Mouse (Mus musculus) hindbrain, embryonic 12.5 days (tissue): Measurements from ENCODE around the gene Cdk2ap2. TPM values are rescaled to one million over a fixed set of nuclear protein-coding genes. Genes with fewer than 3 reads are reported as not detected.
A peak's percentile ranks its signal among the peaks of the same experiment; 100 is the strongest.

Source experiments
- ATAC-seq: fragments of 200-750 bp; cut with Nextera tagmentation; 2 replicates; pipeline ENCODE4 v1.8.0; 2017; ENCODE audit warnings: moderate TSS enrichment; ENCODE audit not compliant: low FRiP score
- H3K27ac ChIP-seq: fragments of 300-500 bp; sonication (generic); 2 replicates; pipeline ENCODE4 v1.5.1; 2016; ENCODE audit warnings: mild to moderate bottlenecking
- H3K27me3 ChIP-seq: fragments of 300-500 bp; sonication (generic); 2 replicates; pipeline ENCODE4 v1.6.1; 2016; ENCODE audit warnings: mild to moderate bottlenecking
- H3K36me3 ChIP-seq: fragments of 300-500 bp; sonication (generic); 2 replicates; pipeline ENCODE4 v1.6.1; 2016; ENCODE audit warnings: mild to moderate bottlenecking
- H3K4me1 ChIP-seq: fragments of 300-500 bp; sonication (generic); 2 replicates; pipeline ENCODE4 v1.6.1; 2016
- H3K4me2 ChIP-seq: fragments of 300-500 bp; sonication (generic); replicated peaks from 2 replicates; pipeline ENCODE4 v1.6.1; 2016; ENCODE audit warnings: mild to moderate bottlenecking
- H3K4me3 ChIP-seq: fragments of 300-500 bp; sonication (generic); 2 replicates; pipeline ENCODE4 v1.5.1; 2016; ENCODE audit warnings: mild to moderate bottlenecking
- H3K9ac ChIP-seq: fragments of 300-500 bp; sonication (generic); 2 replicates; pipeline ENCODE4 v1.6.1; 2016; ENCODE audit warnings: mild to moderate bottlenecking, moderate library complexity
- H3K9me3 ChIP-seq: fragments of 300-500 bp; sonication (generic); replicated peaks from 2 replicates; pipeline ENCODE4 v1.6.1; 2016; ENCODE audit warnings: mild to moderate bottlenecking
- WGBS: fragments of 180-500 bp; shearing (Covaris S2); methylation state at CpG from one replicate; pipeline ENCODE4 v1.1.7; 2016; 5-methylcytosine and 5-hydroxymethylcytosine counted together
- polyA plus RNA-seq: library from polyadenylated mRNA; unstranded; fragments of >200 nt; fragmentation: Nextera tagmentation; extraction: Ambion mirVana; gene quantifications from 2 replicates; pipeline ENCODE4 v1.2.1, GENCODE M21; 2016

Cdk2ap2 gene
- polyA plus RNA-seq, 1 experiment from 2014 or later = 76.9 TPM

- 88% methylated on average over 5 of the region's 5 CpGs for WGBS
- no peaks in the 10 kb centered on the region for H3K9me3 ChIP-seq
- H3K4me2 ChIP-seq = no peak overlapping the region
- H3K36me3 ChIP-seq = no peaks in the 10 kb centered on the region
- H3K4me3 ChIP-seq = no peak overlapping the region
- no peaks in the 10 kb centered on the region; the same call in 1 of the 2 replicates for H3K27me3 ChIP-seq
- H3K9ac ChIP-seq = no peak overlapping the region
- no peak for ATAC-seq
- no peaks in the 10 kb centered on the region for H3K4me1 ChIP-seq
- no peak overlapping the region for H3K27ac ChIP-seq
Measured at GRCm38 (mm10) chr19:4087090-4087489, 9.9 kb upstream of the Cdk2ap2 start.

- Histone ChIP-seq H3K27me3 (no peaks in the 10 kb centered on the region; the same call in 1 of the 2 replicates), H3K4me1 (no peaks in the 10 kb centered on the region), H3K4me2 (no peak overlapping the region), H3K4me3 (no peak overlapping the region), H3K36me3 (no peaks in the 10 kb centered on the region), H3K9ac (no peak overlapping the region), H3K9me3 (no peaks in the 10 kb centered on the region), H3K27ac (no peak overlapping the region)
- ATAC-seq = no peak
- 61% methylated on average over 5 of the region's 5 CpGs for WGBS
Measured at GRCm38 (mm10) chr19:4088146-4088545, 8.8 kb upstream of the Cdk2ap2 start.

GRCm38 (mm10) chr19:4089128-4089527, 7.9 kb upstream of the Cdk2ap2 start:
- Histone ChIP-seq H3K9ac (no peak overlapping the region), H3K9me3 (no peaks in the 10 kb centered on the region), H3K27ac (no peak overlapping the region), H3K36me3 (no peaks in the 10 kb centered on the region), H3K4me3 (no peak overlapping the region), H3K4me2 (no peak overlapping the region), H3K4me1 (no peaks in the 10 kb centered on the region), H3K27me3 (no peaks in the 10 kb centered on the region; the same call in 1 of the 2 replicates)
- WGBS = 82% methylated on average over 6 of the region's 6 CpGs
- ATAC-seq = no peak

GRCm38 (mm10) chr19:4090446-4090845, 6.5 kb upstream of the Cdk2ap2 start:
- no peak overlapping the region for H3K9ac ChIP-seq
- ATAC-seq = no peak
- H3K36me3 ChIP-seq = no peaks in the 10 kb centered on the region
- H3K4me1 ChIP-seq = no peaks in the 10 kb centered on the region
- H3K4me2 ChIP-seq = no peak overlapping the region
- WGBS = 92% methylated on average over 3 of the region's 3 CpGs
- no peaks in the 10 kb centered on the region for H3K9me3 ChIP-seq
- H3K4me3 ChIP-seq = no peak overlapping the region
- no peaks in the 10 kb centered on the region for H3K27me3 ChIP-seq
- no peak overlapping the region for H3K27ac ChIP-seq

GRCm38 (mm10) chr19:4091383-4091782, 5.6 kb upstream of the Cdk2ap2 start:
- Histone ChIP-seq H3K4me2 (no peak overlapping the region), H3K9ac (no peak overlapping the region), H3K4me3 (no peak overlapping the region), H3K36me3 (no peaks in the 10 kb centered on the region), H3K9me3 (no peaks in the 10 kb centered on the region), H3K4me1 (peaks cover 3% of the 10 kb centered on the region), H3K27ac (no peak overlapping the region), H3K27me3 (no peaks in the 10 kb centered on the region)
- WGBS = 59% methylated on average over 2 of the region's 2 CpGs
- ATAC-seq = no peak

- H3K27me3 ChIP-seq = no peaks in the 10 kb centered on the region
Measured at GRCm38 (mm10) chr19:4092750-4093149, 4.2 kb upstream of the Cdk2ap2 start.

GRCm38 (mm10) chr19:4093772-4094171, 3.2 kb upstream of the Cdk2ap2 start:
- no peak overlapping the region for H3K4me2 ChIP-seq
- no peak for ATAC-seq
- H3K27me3 ChIP-seq = no peaks in the 10 kb centered on the region
- peaks cover 17% of the 10 kb centered on the region for H3K4me1 ChIP-seq
- no peak overlapping the region for H3K4me3 ChIP-seq
- H3K9ac ChIP-seq = no peak overlapping the region
- 76% methylated on average over 7 of the region's 7 CpGs for WGBS
- no peaks in the 10 kb centered on the region for H3K9me3 ChIP-seq
- no peak overlapping the region for H3K27ac ChIP-seq
- no peaks in the 10 kb centered on the region for H3K36me3 ChIP-seq

More at GRCm38 (mm10) chr19:4092750-4093149, 4.2 kb upstream of the Cdk2ap2 start:
- Histone ChIP-seq H3K4me1 (peaks cover 8% of the 10 kb centered on the region), H3K4me2 (no peak overlapping the region), H3K9ac (no peak overlapping the region), H3K4me3 (no peak overlapping the region), H3K36me3 (no peaks in the 10 kb centered on the region), H3K27ac (no peak overlapping the region), H3K9me3 (no peaks in the 10 kb centered on the region)
- ATAC-seq = no peak
- 91% methylated on average over 3 of the region's 3 CpGs for WGBS

- Histone ChIP-seq H3K4me2 (no peak overlapping the region), H3K36me3 (no peaks in the 10 kb centered on the region), H3K9me3 (no peaks in the 10 kb centered on the region), H3K4me1 (peaks cover 22% of the 10 kb centered on the region), H3K27me3 (no peaks in the 10 kb centered on the region), H3K27ac (no peak overlapping the region), H3K9ac (no peak overlapping the region), H3K4me3 (no peak overlapping the region)
- 80% methylated on average over 3 of the region's 3 CpGs for WGBS
- ATAC-seq = no peak
Measured at GRCm38 (mm10) chr19:4094348-4094747, 2.6 kb upstream of the Cdk2ap2 start.

- H3K4me3 ChIP-seq = no peak overlapping the region
- peaks cover 4% of the 10 kb centered on the region; the same call in 1 of the 2 replicates for H3K27me3 ChIP-seq
- no peak overlapping the region for H3K4me2 ChIP-seq
- ATAC-seq = no peak
- H3K9ac ChIP-seq = no peak overlapping the region
- 75% methylated on average over 5 of the region's 5 CpGs for WGBS
- H3K27ac ChIP-seq = no peak overlapping the region
- peaks cover 27% of the 10 kb centered on the region for H3K4me1 ChIP-seq
- H3K9me3 ChIP-seq = no peaks in the 10 kb centered on the region
- no peaks in the 10 kb centered on the region for H3K36me3 ChIP-seq
Measured at GRCm38 (mm10) chr19:4094774-4095303, 2.1 kb upstream of the Cdk2ap2 start.

GRCm38 (mm10) chr19:4095802-4096201, 1.2 kb upstream of the Cdk2ap2 start:
- Histone ChIP-seq H3K4me3 (no peak overlapping the region), H3K9me3 (no peaks in the 10 kb centered on the region), H3K4me2 (peak overlapping the region; percentile 65; the same call in 1 of the 2 replicates), H3K4me1 (peaks cover 37% of the 10 kb centered on the region), H3K36me3 (no peaks in the 10 kb centered on the region), H3K27ac (no peak overlapping the region), H3K9ac (no peak overlapping the region), H3K27me3 (peaks cover 14% of the 10 kb centered on the region)
- 68% methylated on average over 3 of the region's 3 CpGs for WGBS
- ATAC-seq = no peak

- Histone ChIP-seq H3K27me3 (peaks cover 30% of the 10 kb centered on the region), H3K4me2 (peak overlapping the region; percentile 65), H3K4me3 (peak overlapping the region; percentile 55), H3K4me1 (peaks cover 45% of the 10 kb centered on the region), H3K27ac (peak overlapping the region; percentile 45; the same call in 1 of the 2 replicates), H3K9ac (peak overlapping the region; percentile 39), H3K36me3 (no peaks in the 10 kb centered on the region), H3K9me3 (no peaks in the 10 kb centered on the region)
- 3% methylated on average over 21 of the region's 21 CpGs for WGBS
- no peak; the same call in 1 of the 2 replicates for ATAC-seq
Measured at GRCm38 (mm10) chr19:4097441-4097825, 451 bp downstream of the Cdk2ap2 start.

GRCm38 (mm10) chr19:4098426-4098825, 1.4 kb downstream of the Cdk2ap2 start:
- H3K27me3 ChIP-seq = peaks cover 40% of the 10 kb centered on the region
- no peaks in the 10 kb centered on the region for H3K36me3 ChIP-seq
- H3K27ac ChIP-seq = no peak overlapping the region
- no peaks in the 10 kb centered on the region for H3K9me3 ChIP-seq
- H3K4me1 ChIP-seq = peaks cover 48% of the 10 kb centered on the region
- ATAC-seq = no peak
- H3K4me2 ChIP-seq = no peak overlapping the region
- no peak overlapping the region for H3K9ac ChIP-seq
- 82% methylated on average over 13 of the region's 13 CpGs for WGBS
- no peak overlapping the region for H3K4me3 ChIP-seq

- 11% methylated on average over 9 of the region's 9 CpGs for WGBS
- Histone ChIP-seq H3K4me2 (0 out of 2 replicates have a peak overlapping the region, but pooled peaks have one; percentile 69), H3K9me3 (no peaks in the 10 kb centered on the region), H3K4me1 (peaks cover 49% of the 10 kb centered on the region), H3K27ac (no peak overlapping the region), H3K27me3 (peaks cover 43% of the 10 kb centered on the region), H3K9ac (no peak overlapping the region), H3K4me3 (peak overlapping the region; percentile 50; the same call in 1 of the 2 replicates), H3K36me3 (no peaks in the 10 kb centered on the region)
- no peak for ATAC-seq
Measured at GRCm38 (mm10) chr19:4099056-4099455, 2.1 kb downstream of the Cdk2ap2 start.
